Mouse (Mus musculus): ENCODE results near the gene Wrnip1. TPM values are rescaled to one million over a fixed set of nuclear protein-coding genes. Genes with fewer than 3 reads are reported as not detected.

Wrnip1 gene
- polyA plus RNA-seq, 1 experiment from 2014 or later: 15.7 TPM

DNA sequence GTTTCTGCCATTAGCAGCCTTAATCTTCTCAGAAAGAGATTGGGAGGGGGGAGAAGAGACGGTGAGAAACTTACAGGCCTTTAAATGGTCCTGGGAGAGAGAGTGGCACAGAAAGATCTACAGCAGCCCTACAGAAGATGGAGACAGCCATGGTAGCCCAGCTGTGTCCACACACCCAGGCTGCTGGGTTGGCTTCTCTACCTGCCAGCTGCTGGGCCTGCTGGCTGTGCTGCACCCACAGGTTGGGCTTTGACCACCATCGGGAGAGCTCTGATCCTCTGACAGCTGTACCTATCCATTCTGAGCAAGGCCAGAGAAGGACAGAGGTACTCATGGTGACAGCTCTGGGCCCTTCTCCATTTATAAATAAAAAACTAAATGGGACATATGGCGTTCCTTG, 23.0 kb upstream of the Wrnip1 start:
- H3K9me3 ChIP-seq (ENCODE audit: control insufficient read depth, low read length): no peaks in the 10 kb centered on the region
- H3K36me3 ChIP-seq (ENCODE audit: control insufficient read depth, insufficient read depth, low read length): no peaks in the 10 kb centered on the region
- no peak overlapping the region for H3K4me3 ChIP-seq (ENCODE audit: low read length)
- no peak overlapping the region for H3K4me2 ChIP-seq (ENCODE audit: low read depth, low read length)
- H3K27me3 ChIP-seq (replicated peaks; ENCODE audit: control insufficient read depth, insufficient read depth, low read length): no peaks in the 10 kb centered on the region
- WGBS: 58% methylated on average over 3 of the region's 3 CpGs
- no peak overlapping the region for H3K9ac ChIP-seq (ENCODE audit: low read depth, low read length)
- no peak for ATAC-seq
- H3K27ac ChIP-seq (ENCODE audit: low read length): no peak overlapping the region
- no peaks in the 10 kb centered on the region for H3K4me1 ChIP-seq (ENCODE audit: control insufficient read depth, insufficient read depth, low read length)

GRCm38 (mm10) chr13:32783055-32783454, 18.8 kb upstream of the Wrnip1 start:
- Histone ChIP-seq H3K27me3 (replicated peaks; ENCODE audit: control insufficient read depth, insufficient read depth, low read length) (no peaks in the 10 kb centered on the region), H3K27ac (ENCODE audit: low read length) (no peak overlapping the region), H3K4me1 (ENCODE audit: control insufficient read depth, insufficient read depth, low read length) (no peaks in the 10 kb centered on the region), H3K4me3 (ENCODE audit: low read length) (no peak overlapping the region), H3K9ac (ENCODE audit: low read depth, low read length) (no peak overlapping the region), H3K4me2 (ENCODE audit: low read depth, low read length) (no peak overlapping the region), H3K36me3 (ENCODE audit: control insufficient read depth, insufficient read depth, low read length) (no peaks in the 10 kb centered on the region), H3K9me3 (ENCODE audit: control insufficient read depth, low read length) (no peaks in the 10 kb centered on the region)
- ATAC-seq: no peak
- WGBS: 63% methylated on average over 5 of the region's 5 CpGs

GRCm38 (mm10) chr13:32783816-32784215, 18.0 kb upstream of the Wrnip1 start, which contains the start of gene Mylk4:
TSS of gene Mylk4 (minus strand) at chr13:32783954.
- H3K4me2 ChIP-seq (ENCODE audit: low read depth, low read length): no peak within 1 kb of the TSS
- 78% methylated on average over 8 of the region's 8 CpGs for WGBS
- H3K4me3 ChIP-seq (ENCODE audit: low read length): no peak within 1 kb of the TSS
- H3K9me3 ChIP-seq (ENCODE audit: control insufficient read depth, low read length): no peaks in the 10 kb centered on the region
- no peak within 1 kb of the TSS for H3K27ac ChIP-seq (ENCODE audit: low read length)
- no peak for ATAC-seq
- H3K9ac ChIP-seq (ENCODE audit: low read depth, low read length): no peak within 1 kb of the TSS
- no peaks in the 10 kb centered on the region for H3K4me1 ChIP-seq (ENCODE audit: control insufficient read depth, insufficient read depth, low read length)
- no peaks in the 10 kb centered on the region for H3K36me3 ChIP-seq (ENCODE audit: control insufficient read depth, insufficient read depth, low read length)
- no peaks in the 10 kb centered on the region for H3K27me3 ChIP-seq (replicated peaks; ENCODE audit: control insufficient read depth, insufficient read depth, low read length)

- H3K9me3 ChIP-seq (ENCODE audit: control insufficient read depth, low read length): no peaks in the 10 kb centered on the region
- no peak overlapping the region for H3K9ac ChIP-seq (ENCODE audit: low read depth, low read length)
- no peak overlapping the region for H3K27ac ChIP-seq (ENCODE audit: low read length)
- ATAC-seq: no peak
- no peak overlapping the region for H3K4me2 ChIP-seq (ENCODE audit: low read depth, low read length)
- 71% methylated on average over 2 of the region's 2 CpGs for WGBS
- H3K4me1 ChIP-seq (ENCODE audit: control insufficient read depth, insufficient read depth, low read length): no peaks in the 10 kb centered on the region
- no peak overlapping the region for H3K4me3 ChIP-seq (ENCODE audit: low read length)
- H3K36me3 ChIP-seq (ENCODE audit: control insufficient read depth, insufficient read depth, low read length): no peaks in the 10 kb centered on the region
- H3K27me3 ChIP-seq (replicated peaks; ENCODE audit: control insufficient read depth, insufficient read depth, low read length): no peaks in the 10 kb centered on the region
These were observed 14.3 kb upstream of the Wrnip1 start for GRCm38 (mm10) chr13:32787584-32787983.

GRCm38 (mm10) chr13:32789781-32790180, 12.1 kb upstream of the Wrnip1 start:
- Histone ChIP-seq H3K9ac (ENCODE audit: low read depth, low read length) (no peak overlapping the region), H3K27me3 (replicated peaks; ENCODE audit: control insufficient read depth, insufficient read depth, low read length) (no peaks in the 10 kb centered on the region), H3K4me1 (ENCODE audit: control insufficient read depth, insufficient read depth, low read length) (no peaks in the 10 kb centered on the region), H3K36me3 (ENCODE audit: control insufficient read depth, insufficient read depth, low read length) (no peaks in the 10 kb centered on the region), H3K4me2 (ENCODE audit: low read depth, low read length) (no peak overlapping the region), H3K9me3 (ENCODE audit: control insufficient read depth, low read length) (no peaks in the 10 kb centered on the region), H3K27ac (ENCODE audit: low read length) (no peak overlapping the region), H3K4me3 (ENCODE audit: low read length) (no peak overlapping the region)
- WGBS: 71% methylated on average over 4 of the region's 4 CpGs
- ATAC-seq: no peak

GRCm38 (mm10) chr13:32794619-32795018, 7.2 kb upstream of the Wrnip1 start:
- H3K27ac ChIP-seq (ENCODE audit: low read length): no peak overlapping the region
- no peak overlapping the region for H3K9ac ChIP-seq (ENCODE audit: low read depth, low read length)
- H3K4me1 ChIP-seq (ENCODE audit: control insufficient read depth, insufficient read depth, low read length): no peaks in the 10 kb centered on the region
- no peaks in the 10 kb centered on the region for H3K27me3 ChIP-seq (replicated peaks; ENCODE audit: control insufficient read depth, insufficient read depth, low read length)
- H3K36me3 ChIP-seq (ENCODE audit: control insufficient read depth, insufficient read depth, low read length): no peaks in the 10 kb centered on the region
- H3K4me3 ChIP-seq (ENCODE audit: low read length): no peak overlapping the region
- ATAC-seq: no peak
- no peaks in the 10 kb centered on the region for H3K9me3 ChIP-seq (ENCODE audit: control insufficient read depth, low read length)
- 62% methylated on average over 2 of the region's 2 CpGs for WGBS
- H3K4me2 ChIP-seq (ENCODE audit: low read depth, low read length): no peak overlapping the region

DNA sequence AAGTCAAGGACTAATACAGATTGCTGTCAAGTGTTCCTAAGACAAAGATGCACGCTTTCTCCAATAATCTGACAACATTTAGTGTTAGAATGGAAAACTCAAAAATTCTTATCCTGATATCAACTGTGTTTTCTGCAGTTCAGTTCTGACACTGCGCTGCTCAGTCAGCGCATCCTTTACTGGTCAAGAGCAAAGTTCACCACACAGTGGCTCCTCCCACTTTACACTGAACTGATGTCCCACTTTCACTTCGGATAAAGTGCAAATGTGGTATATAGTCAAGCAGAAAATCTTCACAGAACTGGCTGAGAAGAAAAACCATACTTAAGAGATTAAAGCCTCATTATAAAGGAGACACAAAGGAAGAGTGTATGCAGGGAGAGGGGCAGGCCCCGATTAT, 6.7 kb upstream of the Wrnip1 start:
- no peak for ATAC-seq
- WGBS: 85% methylated on average over 5 of the region's 5 CpGs

DNA sequence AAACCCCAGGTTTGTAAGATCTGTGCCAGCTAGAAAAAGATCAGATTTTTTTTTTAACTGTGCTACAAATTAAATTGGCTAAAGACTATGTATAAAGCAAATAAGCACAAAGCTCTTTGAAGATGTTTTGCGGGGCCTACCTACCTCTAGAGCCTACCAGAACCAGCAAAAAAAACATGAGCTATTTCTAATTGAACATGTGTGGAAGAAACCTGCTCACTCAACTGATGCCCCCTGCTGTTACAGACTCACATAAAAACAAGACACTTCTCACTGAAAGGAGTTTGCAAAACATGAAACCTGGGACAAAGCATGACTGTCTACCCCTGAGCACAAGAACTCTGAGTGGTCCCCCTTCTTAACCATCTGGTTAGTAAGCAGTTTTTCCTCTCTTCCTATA, 4.8 kb upstream of the Wrnip1 start:
- Histone ChIP-seq H3K27me3 (replicated peaks; ENCODE audit: control insufficient read depth, insufficient read depth, low read length) (no peaks in the 10 kb centered on the region), H3K9ac (ENCODE audit: low read depth, low read length) (no peak overlapping the region), H3K4me1 (ENCODE audit: control insufficient read depth, insufficient read depth, low read length) (peaks cover 4% of the 10 kb centered on the region; the same call in 1 of the 2 replicates), H3K4me3 (ENCODE audit: low read length) (no peak overlapping the region), H3K36me3 (ENCODE audit: control insufficient read depth, insufficient read depth, low read length) (no peaks in the 10 kb centered on the region), H3K27ac (ENCODE audit: low read length) (no peak overlapping the region), H3K4me2 (ENCODE audit: low read depth, low read length) (no peak overlapping the region), H3K9me3 (ENCODE audit: control insufficient read depth, low read length) (no peaks in the 10 kb centered on the region)
- no peak for ATAC-seq
- 87% methylated on average over 1 of the region's 1 CpGs for WGBS

More for the DNA sequence above, 6.7 kb upstream of the Wrnip1 start:
- Histone ChIP-seq H3K27me3 (replicated peaks; ENCODE audit: control insufficient read depth, insufficient read depth, low read length) (no peaks in the 10 kb centered on the region), H3K4me2 (ENCODE audit: low read depth, low read length) (no peak overlapping the region), H3K27ac (ENCODE audit: low read length) (no peak overlapping the region), H3K9me3 (ENCODE audit: control insufficient read depth, low read length) (no peaks in the 10 kb centered on the region), H3K9ac (ENCODE audit: low read depth, low read length) (no peak overlapping the region), H3K36me3 (ENCODE audit: control insufficient read depth, insufficient read depth, low read length) (no peaks in the 10 kb centered on the region), H3K4me1 (ENCODE audit: control insufficient read depth, insufficient read depth, low read length) (no peaks in the 10 kb centered on the region), H3K4me3 (ENCODE audit: low read length) (no peak overlapping the region)

- no peak overlapping the region for H3K4me3 ChIP-seq (ENCODE audit: low read length)
- peaks cover 11% of the 10 kb centered on the region for H3K4me1 ChIP-seq (ENCODE audit: control insufficient read depth, insufficient read depth, low read length)
- no peaks in the 10 kb centered on the region for H3K27me3 ChIP-seq (replicated peaks; ENCODE audit: control insufficient read depth, insufficient read depth, low read length)
- WGBS: 59% methylated on average over 2 of the region's 2 CpGs
- H3K9me3 ChIP-seq (ENCODE audit: control insufficient read depth, low read length): no peaks in the 10 kb centered on the region
- no peak for ATAC-seq
- H3K9ac ChIP-seq (ENCODE audit: low read depth, low read length): no peak overlapping the region
- H3K4me2 ChIP-seq (ENCODE audit: low read depth, low read length): no peak overlapping the region
- H3K36me3 ChIP-seq (ENCODE audit: control insufficient read depth, insufficient read depth, low read length): no peaks in the 10 kb centered on the region
- no peak overlapping the region for H3K27ac ChIP-seq (ENCODE audit: low read length)
These were observed 2.7 kb upstream of the Wrnip1 start for GRCm38 (mm10) chr13:32799131-32799530.

GRCm38 (mm10) chr13:32800859-32801258, 979 bp upstream of the Wrnip1 start:
- Histone ChIP-seq H3K36me3 (ENCODE audit: control insufficient read depth, insufficient read depth, low read length) (no peaks in the 10 kb centered on the region), H3K9ac (ENCODE audit: low read depth, low read length) (peak overlapping the region; percentile 58; the same call in 1 of the 2 replicates), H3K27ac (ENCODE audit: low read length) (peak overlapping the region; percentile 84), H3K4me1 (ENCODE audit: control insufficient read depth, insufficient read depth, low read length) (peaks cover 12% of the 10 kb centered on the region), H3K4me3 (ENCODE audit: low read length) (peak overlapping the region; percentile 75), H3K4me2 (ENCODE audit: low read depth, low read length) (peak overlapping the region; percentile 58), H3K9me3 (ENCODE audit: control insufficient read depth, low read length) (no peaks in the 10 kb centered on the region), H3K27me3 (replicated peaks; ENCODE audit: control insufficient read depth, insufficient read depth, low read length) (no peaks in the 10 kb centered on the region)
- no peak for ATAC-seq
